Mouse (Mus musculus): ENCODE data around the gene March4.
A peak's percentile ranks its signal among the peaks of the same experiment; 100 is the strongest.

March4 gene

DNA sequence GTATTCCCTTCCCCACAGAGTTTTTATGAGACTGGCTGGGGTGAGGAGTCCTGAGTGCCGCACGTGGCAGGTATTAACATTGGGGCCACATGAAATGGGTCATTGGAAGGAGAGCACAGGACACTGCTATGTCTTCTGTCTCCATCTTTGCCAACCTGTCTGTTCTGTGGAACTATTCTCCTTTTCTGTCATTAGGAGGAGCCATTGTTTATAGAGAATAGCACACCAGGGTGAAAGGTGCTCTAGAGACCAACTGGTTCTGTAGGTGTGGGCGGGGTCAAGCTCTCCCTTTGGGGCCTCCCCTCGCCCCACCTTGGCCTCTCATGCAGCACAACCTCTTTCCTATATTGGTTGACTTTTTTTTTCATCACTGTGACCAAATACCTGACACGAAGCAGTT lies 99.8 kb downstream of the March4 start:
- no peak for DNase-seq

DNA sequence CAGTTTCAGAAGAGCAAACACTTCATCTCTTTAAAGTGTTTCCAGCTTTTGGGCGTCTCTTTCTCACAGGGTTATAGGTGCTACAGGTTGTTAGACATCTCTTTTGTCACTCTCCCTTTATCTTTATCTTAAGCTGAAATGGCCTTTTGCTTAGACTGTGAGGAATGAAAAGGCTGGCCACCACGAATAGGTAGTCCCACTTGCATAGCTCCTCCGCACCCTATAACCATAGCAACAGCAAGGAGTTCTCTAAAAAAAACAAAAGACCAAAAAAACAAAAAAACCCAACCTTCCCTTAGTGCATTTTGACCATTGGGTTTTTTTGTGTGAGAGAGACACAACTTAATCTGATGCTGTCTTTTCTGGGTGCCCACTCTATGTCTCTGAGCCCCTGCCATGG lies 102.2 kb downstream of the March4 start:
- DNase-seq, result no peak

DNA sequence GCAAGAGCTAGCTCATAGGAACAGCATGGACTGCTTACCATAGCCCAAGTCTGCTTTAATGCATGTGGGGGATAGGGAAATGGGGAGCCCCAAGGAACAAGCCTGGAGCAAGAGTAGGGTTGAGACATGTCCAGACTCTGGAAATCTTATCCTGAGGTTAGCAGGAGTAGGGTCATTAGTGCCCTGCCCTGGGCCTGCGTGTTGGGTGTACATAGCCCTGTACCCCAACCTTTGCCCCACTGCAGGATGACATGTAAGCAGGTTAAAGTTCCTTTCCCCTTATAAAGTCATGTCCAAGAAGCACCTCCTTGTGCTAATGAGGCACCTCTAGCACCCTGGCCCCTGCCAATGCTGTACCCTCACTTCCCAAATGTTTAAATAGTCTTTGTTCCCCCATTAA lies 104.2 kb downstream of the March4 start:
- no peak for DNase-seq

DNA sequence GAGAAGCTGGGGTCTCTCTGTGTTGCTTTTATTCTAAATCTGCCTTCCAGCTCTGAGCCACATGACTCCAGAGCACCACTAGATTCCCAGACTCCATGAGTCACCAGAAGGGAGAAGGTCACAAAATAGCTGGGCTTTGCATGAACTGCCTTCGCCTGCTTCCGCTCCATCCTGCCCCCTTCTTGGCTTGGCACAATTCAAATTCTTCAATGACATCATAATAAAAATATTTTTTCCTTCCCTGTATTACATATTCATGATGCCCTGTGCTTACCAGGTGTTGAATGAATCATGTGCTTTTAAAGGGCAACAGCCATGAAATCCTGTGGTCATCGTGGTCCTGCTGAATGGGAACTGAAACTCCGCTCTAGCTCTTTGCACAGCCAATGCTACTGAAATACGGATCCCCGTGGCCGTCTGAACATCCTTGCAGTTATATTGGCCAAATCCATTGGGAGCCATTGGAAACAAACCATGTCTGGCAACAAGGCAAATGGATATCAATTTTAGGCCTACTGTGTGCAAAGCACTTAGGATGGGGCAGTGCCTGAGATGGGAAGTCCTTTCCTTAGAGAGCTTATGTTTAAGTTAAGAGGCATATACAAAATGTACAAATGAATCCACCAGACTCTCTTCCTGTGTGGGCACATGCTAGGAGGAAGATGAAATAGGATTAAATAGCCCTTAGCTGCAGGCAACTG lies 107.5 kb downstream of the March4 start:
- no peak for DNase-seq

DNA sequence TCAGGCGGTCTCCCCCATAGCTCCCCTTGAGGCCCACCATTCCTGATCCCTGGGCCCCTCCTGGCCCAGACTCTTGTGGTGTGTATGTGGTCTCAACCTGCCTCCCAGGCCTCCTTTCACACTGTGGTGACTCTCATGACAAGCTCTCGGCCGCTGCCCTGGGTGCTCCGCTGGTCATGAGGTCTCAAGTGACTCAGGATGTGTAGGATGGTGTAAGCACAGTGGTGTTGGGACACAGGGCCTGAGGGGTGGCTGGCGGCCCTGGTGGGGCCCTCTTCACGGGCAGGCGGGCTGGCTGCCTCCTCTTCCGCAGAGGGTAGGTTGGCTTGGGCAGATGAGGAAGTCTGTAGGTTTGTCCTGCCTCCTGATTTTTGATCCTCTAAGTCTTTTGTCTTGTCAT lies 108.2 kb downstream of the March4 start:
- DNase-seq, result no peak

DNA sequence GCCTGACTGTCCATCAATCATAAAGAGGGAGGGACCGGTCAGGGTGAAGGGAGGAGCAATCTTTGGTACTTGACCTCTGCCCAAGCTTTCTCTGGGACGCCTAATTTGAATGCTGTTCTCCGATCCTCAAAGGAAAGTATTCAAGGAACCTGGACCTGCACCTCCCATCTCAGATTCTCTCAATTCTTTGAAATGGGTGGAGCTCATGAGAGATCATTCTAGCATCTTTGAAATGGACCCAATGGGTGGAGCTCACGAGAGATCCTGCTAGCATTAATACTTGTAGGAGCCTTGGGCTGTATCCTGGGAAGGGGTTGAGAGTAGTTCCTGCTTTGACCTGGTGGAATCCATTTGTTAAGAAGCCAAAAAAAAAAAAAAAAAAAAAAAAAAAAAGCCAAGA lies 110.3 kb downstream of the March4 start:
- no peak for DNase-seq

DNA sequence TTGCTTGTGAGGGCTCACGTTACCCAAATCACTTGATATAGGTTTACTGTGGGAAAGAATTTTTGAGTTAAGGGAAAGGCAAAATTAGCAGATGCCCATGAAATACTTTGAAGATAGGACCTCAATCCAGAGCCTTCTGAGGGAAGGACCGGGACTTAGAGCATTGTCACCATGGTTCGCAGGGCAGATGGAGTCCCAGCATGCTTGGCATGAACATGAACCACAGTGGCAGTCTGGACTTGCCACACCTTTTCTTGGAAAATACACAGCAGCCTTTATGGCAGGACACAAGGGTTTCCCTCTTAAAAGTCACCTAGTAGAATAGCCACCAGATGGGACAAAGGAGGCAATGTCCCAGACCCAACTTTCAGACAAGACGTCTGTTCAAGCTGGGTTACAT lies 114.6 kb downstream of the March4 start:
- peak; percentile 82 for DNase-seq

DNA sequence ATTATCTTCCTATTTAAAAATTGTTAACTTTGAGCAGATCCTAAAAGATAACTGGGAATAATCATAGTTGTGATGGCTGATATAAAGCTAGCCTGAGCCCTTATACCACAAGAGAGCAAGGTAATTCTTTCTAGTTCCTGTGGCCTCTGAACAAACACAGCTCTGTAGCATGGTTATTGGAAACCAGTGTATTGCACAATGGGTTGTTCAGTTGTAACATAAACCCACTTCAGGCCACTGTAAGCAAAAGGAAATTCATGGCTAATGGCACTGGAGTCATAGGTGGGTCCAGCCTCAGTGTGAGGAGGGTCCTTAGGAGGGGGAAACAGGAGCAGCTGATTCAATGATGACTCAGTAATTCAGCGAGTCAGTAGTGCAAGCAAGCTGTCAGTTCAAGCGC lies 116.5 kb downstream of the March4 start:
- DNase-seq, result no peak

DNA sequence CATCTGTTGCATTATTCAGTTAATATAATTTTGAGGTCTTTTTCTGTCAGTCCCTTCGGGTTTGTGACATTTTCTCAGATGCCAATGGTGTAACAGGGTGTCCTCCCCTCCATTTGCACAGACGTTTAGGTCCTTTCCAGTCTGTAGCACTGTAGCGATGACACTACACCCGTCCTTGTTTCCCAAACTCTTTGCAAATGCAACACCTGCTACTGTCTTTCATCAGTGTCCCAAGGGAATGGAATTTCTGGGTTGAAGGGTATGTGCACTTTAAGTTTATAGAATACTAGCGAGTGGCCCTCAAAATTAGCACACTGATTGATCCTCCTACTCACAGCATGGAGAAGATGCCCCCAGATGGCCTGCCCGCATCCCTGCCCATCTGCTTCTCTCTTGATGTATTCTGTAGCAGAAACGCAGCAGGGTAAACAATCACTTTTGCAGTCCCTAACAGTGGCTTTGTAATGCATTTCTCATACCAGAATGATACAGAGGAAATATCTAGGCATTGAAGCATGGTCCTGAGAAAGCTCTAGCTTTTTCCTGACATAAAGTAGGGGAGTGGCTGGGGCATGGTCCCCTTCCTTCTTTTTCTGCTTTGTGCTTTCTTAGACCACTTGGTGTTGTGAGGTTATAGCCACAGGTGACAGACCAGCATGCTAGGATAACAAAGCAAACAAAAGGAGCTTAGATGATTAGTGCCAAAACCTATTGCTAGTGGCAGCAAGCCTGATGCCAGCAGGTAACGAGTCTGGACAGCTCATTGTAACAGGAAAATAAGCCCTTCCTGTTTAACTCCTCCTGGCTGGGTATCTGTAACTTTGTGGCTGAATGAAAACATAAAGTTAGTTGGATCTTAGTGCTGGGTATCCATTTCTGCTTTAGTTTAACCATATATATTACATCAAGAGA lies 117.7 kb downstream of the March4 start:
- DNase-seq, result no peak

DNA sequence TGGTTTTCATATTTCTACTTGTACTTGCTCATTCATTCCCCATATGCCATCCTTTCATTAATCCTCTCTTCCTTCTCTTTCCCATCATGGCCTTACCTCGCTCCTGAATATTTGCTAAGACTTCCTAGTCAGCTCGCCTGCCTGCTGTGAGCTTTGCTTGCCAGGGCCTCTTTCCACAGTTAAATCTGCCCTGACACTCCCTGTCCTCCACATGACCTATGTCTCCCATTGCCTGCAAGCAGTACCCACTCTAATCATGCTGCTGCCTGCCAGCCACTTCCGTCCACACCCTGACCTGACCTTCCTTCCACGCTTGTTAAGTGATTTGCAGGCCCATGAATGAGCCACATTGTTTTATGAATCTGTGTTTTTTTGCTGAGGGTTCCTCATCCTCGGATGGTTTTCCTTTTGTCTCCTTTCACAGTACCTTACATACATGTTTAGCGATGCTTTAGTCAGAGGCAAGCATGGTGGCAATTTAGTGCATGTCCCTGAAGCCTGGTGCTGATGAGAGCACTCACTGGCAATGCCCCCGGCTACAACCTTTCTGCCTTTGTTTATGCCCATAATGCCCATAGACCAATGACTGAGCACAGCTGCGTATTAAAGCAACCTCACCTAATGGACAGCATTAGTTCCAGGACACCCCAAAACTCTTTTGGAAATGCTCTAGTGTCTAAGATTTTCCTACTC lies 122.0 kb downstream of the March4 start:
- no peak for DNase-seq

DNA sequence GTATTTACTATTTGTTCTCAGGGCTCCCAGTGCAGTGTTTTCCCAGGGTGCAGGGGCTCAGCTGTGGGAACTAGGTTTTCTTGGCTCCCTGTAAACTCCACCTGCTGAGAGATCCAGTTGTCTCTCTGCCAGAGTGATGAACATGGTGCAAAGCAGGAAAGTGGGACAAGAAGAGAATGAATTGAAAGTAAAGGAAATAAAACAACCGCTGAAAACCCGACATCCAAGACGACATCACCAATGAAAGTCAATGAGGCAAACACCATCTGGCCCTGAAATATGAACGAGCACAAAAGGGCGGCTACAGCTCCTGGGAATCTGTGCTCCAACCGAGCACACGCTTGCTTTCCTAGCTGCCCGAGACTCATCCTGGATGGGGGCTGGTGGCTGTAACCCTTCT lies 122.6 kb downstream of the March4 start:
- DNase-seq, result no peak

DNA sequence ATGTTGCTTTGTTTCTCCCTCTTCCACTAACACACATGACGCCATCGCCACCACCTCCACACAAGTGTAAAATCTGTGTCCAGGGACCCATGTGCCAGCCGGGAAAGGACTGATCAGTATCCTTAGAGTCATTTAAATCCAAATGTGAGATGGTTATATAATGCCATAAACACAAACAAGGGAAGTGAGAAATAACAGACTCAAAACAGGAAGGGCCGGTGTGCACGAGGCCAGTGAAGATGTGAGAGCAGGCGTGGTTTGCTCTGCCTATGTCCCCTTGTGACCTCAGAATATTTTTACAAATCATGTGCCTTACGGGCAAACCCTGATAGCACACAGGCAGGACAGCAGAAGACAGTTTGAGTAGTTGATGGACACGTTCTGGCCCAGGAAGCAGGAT lies 123.5 kb downstream of the March4 start:
- no peak for DNase-seq

DNA sequence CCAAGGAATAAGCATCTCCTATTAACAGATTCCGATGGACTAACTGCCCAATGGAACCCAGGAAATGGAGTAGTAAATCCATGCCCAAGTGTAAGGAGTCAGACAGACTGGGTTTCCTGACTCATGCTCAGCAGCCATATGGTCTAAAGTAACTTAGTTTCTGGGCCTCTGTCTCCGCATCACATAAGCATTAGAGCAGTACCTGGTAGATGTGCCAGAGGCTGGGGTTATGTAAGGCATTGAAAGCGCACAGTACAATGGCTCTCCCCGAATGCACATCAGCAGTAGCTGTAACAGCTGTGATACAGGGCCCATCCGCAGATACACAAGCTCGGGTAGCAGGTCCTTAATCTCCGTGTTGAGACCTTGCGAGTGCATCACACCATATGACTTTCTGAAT lies 125.6 kb downstream of the March4 start:
- DNase-seq, result no peak

DNA sequence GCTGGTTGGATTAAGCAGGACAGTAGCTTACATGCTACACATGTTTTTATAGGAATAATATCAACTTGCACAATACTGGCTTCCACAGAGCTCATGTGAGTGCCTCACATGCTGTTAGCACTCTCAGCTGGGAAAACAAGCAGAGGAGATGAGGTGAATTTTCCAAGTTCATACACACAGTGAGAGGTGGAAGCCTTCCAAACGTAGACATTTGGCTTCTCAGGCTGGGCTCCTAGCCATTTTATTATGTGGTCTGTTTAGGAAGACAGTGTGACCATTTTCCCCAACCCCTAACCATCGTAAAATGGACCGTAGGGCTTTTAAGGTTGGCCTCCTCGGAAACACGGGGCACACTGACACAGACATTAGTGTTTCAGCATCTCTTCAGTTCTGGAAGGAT lies 126.8 kb downstream of the March4 start:
- peak; percentile 50 for DNase-seq

DNA sequence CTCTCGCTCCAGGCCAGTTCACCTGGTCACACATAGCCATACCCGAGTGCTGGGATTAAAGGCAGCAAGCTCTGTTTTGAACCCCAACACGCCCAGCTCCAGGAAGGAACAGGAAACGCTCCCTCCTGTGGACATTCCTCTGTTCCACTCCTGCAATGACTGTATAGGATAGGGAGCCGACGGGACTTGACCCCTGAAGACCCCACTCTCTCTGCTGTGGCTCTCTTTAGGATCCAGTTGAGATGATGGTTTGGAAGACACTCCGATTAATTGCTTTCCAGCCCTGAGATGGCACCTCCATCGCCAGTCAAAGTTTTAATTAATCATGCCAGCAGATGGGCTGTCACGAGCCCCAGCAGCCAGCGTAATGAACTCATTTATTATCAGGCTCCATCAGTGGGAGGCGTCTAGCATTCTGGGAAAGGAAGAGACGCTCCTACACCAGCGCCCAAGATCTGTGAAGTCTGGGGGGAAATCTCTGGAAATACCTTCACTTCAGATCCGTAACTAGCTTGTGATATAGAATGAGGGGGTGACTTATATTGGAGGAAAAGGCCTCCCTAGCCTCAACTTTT lies 130.1 kb downstream of the March4 start:
- DNase-seq, result no peak

DNA sequence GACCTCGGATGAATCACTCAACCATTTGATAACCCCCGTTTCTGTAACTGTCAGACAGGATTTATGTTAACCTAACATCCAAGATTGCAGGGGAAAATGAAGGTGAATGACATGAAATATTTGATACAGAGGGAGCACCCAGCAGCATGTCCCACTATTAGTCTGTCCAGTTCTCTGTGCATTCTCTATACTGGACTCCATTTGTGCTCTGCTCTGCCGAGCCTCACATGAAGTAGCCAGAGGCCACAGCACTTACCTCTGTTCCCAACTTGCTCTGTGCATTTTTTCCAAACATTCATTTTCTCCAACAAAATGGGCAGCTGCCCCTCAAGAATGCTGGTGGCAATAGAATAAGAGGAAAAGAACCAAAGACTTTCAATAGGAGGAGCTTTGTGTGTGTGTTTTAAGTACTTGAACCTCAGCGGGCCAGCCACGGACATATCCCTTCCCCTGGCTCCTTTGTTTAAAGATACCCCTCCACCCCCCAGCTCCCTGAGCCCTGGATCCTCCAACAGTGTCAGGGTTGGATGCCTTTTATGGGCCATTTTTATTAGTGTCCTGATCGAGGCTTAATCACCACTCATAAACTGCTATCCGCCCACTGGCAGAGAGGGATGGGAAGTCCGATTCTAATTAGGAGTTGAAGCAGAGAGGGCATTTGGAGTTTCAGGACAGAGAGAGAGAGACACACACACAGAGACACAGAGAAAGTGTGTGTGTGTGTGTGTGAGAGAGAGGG lies 135.2 kb downstream of the March4 start:
- no peak for DNase-seq

DNA sequence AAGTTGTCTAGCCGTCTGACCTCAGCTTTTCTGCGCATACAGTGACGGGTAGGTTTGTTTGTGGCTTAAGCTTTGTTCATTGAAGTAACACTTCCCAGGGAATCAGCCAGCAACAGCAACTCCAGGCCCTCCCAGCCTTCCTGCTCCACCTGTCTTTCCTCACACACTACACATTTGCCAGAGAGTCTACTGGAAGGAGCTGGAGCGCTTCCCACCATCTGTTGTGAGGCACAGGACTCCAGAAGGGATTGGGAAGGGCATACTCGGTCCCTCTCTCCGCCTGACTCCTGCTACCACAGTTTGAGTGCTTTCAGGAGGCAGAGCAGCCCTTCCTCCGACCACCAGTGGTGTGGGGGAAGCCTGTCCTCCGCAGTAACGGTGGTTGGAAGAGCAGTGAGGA lies 136.1 kb downstream of the March4 start:
- DNase-seq, result peak; percentile 91

DNA sequence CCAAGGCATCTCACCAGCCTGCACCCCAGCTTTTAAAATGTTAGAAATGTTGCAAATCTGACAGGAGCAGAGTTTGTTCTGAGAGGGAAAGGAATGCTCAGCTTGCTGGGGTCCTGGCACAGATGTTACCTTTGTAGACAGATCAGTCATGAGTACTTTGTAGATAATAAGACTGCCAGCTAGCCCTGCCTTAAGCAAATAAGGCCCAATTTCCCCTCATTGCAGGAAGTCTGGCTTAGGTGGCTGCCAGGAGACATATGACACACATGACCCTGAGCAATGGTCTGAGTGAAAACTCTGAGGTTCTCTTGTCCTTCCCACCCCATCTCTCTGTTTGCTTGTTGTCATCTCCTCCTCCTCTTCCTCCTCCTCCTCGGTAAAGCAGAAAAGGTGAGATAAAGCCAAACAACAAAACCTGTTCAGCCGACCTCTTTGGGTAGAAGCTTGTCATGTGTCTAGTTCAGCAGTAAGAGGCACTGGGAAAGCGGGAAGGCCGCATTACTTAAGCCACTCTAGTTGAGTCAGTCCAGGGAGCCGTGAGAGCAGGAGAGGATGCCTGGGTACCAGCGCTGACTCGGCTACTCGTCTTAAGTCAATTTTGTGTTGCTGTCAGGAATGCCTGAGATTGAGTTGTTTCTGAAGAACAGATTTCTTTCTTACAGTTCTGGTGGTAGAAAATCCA lies 136.9 kb downstream of the March4 start:
- DNase-seq, result no peak

DNA sequence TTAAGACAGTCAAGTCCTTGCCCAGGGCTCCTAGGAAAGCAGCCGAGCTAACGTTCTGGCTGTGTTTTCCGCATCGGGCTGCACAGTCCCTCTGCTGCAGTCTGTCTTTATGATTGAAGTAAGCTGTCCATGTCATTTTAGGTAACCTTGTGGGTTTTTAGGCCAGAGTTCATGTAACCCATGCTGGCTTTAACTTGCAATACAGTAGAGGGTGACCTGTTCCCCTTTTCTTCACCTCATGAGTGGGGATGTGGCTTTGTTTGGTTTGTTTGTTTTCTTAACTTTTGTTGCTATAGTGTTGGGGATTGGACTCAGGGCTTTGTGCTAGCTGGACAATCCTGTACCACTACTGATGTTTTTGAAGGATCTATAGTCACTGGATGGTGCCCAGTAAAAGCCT lies 146.3 kb downstream of the March4 start:
- DNase-seq, result no peak

DNA sequence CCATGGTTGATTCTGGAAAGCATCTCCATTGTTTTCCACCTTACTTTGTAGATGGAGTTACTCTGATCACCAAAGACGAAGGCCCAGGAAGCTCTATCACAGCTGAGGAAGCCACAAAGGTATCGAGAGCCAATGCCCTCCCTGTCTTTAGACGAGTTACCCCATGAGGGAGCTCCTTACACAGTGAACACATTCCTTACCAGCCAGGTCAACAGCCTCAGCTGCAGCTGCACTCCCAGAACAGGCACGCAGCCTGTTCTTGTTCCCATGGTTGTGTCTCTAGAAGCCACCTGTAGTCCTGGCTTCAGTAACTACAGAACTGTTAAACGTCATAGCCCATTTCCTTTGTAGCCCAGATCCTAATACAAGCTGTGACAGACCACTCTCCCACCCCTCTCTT lies 153.1 kb downstream of the March4 start:
- no peak for DNase-seq

DNA sequence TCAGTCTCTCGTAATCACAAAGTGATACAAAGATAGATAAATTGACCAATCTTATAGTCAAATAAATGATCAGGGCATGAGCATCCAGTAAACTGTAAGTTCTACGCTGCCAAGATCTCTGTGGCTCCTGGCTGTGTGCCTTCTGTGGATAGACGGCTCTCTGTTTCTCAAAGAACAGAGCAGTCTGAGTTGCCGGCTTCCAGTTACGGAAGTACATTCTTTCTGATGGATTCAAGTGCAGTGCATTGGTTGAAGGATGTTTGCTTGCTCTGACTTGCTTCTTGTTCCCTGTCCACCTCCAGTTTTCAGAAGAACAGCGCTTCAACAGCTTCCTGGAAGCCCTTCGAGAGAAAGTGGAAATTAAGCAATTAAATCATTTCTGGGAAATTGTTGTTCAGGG lies 153.7 kb downstream of the March4 start:
- no peak for DNase-seq

DNA sequence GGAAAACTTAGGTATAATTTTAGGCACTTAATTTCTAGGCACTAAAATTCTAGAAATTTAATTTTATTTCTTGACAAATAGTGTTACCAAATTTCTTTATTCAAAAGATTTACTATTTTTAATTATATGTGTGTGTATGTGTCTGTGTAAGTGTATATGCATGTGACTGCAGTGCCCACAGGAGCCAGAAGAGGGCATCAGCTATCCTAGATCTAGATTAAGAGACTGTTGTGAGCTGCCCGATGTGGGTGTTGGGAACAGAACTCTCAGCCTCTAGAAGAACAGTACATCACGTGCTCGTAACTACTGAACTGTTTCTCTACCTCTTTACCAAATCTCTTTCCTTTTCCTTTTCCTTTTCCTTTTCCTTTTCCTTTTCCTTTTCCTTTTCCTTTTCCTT lies 156.2 kb downstream of the March4 start:
- no peak for DNase-seq

All from cerebellum, adult 11-12 months (tissue).